Mouse (Mus musculus) central nervous system, embryonic 18 days (tissue): ENCODE results near the gene Brf1. TPM values are rescaled to one million over a fixed set of nuclear protein-coding genes. Genes with fewer than 3 reads are reported as not detected.

ENCODE experiments used
- polyA plus RNA-seq: library from polyadenylated mRNA; depleted of rRNA; stranded (reverse); fragments of >200 nt; gene quantifications from 2 replicates; pipeline ENCODE4 v1.2.3, GENCODE M21; 2012; rRNA removed

Brf1 gene
- 50.2 and 52.5 TPM in 2 replicates for polyA plus RNA-seq

DNA sequence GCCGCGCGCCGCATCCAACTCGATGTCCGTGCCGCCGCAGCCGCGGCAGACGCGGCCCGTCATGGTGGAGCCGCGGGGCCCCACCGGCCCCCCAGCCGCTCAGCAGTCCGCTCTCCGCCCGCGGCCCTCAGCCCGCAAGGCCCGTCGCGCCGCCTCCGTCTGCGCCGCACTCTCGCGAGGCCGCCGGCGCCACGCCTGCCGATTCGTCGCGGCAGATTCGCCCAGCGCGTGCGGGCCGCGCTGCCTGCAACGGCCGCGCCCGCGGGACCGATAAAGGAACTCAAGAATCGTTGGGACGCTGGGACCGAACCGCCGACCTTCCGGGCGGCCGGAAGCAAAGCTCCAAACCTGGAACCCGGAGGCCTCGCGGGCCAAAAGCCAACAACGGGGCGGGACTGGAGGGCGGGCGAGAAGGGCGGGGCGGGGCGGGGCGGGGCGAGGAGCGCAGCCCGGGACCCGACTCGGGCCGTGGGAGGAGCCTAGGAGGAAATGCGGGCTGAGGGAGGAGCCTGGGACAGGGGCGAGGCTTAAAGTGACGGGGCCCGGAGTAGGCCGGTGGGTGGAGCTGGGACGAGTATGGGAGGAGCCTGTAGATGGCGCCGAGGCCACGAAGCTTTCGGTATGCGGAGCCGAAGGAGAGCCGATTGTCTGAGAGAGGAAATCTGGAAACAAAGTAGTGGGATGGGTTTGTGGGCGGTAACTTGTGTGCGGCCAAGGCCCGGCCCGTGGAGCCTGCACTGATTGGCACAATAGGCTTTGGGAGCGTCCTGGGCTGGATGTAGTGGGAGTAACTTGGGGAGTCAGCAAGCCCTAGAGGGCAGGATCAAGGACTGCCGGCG lies at the start of gene Brf1:
TSS of gene Brf1 (minus strand) at position 411 of the 839 bp plus-strand sequence.

DNA sequence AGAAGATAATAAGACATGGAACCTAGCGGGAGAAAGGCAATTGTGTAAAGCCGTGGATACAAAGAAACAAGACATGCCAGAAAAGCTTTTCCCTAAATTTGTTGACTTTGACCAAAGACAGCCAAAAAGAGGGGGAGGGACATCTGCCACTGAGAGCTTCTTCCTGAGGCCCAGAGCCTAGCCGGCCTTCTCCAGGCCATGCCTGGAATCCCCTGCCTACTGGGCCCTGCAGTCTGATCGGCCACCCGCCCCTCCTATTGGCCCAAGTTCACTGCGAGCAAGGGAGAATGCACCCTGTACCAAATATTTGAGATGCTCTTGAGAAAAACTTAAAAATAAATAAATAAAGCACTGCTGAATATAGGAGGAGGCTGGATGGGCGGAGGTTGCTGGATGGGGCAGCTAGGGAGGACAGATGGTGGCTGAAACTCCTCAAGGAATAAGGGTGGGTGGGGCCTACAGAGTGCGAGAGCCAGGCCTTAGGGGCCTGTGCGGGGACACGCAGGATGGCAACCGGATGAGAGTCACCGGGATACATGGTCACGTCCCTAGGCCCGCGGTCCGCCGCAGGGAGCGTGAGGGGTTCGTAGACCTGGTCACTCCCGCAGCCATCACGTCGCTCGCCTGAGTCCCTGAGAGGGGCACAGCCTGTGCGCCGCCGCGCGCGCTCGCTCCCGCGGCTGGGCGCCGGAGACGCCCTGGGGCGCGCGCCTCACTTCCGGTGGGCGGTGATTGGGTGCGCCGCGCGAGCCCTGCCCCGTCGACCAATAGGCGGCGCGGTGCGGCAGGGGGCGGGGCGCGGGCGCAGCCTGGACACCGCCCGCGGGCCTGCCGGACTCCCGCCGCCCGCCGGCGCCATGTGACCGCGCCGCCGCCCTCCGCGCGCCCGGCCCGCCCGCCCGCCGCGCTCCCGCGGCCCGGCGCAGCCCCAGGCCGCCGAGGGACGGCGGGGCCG lies 13.4 kb upstream of the Brf1 start, which contains the start of gene Pacs2:
TSS of gene Pacs2 (plus strand) at position 905 of the 955 bp plus-strand sequence.

DNA sequence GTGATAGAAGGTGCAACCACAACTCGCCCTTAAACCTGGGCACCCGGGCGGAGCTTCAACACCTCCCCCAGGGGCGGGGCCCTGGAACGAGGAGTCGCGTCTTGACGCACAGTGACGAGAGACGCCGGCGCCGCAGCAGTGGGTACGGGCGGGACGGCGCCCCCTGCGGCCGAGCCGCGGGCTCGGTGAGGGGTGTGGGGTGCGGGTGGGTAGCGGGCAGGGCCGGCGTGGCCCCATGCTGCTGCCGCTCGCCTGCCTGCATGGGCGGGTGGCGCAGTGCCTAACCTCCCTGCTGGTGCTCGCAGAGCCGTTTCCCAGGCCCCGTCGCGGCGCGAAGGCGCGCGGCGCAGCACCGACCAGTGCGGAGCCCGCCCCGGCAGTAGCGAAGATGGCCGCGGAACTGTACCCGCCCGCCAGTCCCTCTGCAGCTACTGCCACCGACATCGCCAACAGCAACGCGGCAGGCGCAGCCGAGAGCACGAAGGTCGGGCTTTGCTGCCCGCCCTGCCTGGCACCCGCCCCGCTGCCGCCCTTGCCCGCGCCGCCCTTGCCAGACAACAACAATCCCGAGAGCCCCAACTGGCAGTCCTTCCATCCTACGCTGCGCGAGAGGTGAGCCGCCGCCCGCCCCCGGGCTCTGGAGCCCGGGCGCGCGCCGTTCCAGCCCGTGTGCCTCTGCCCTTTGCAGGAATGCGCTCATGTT lies 24.0 kb downstream of the Brf1 start, which contains the start of gene Btbd6:
TSS of gene Btbd6 (plus strand) at position 112 of the 703 bp plus-strand sequence.

DNA sequence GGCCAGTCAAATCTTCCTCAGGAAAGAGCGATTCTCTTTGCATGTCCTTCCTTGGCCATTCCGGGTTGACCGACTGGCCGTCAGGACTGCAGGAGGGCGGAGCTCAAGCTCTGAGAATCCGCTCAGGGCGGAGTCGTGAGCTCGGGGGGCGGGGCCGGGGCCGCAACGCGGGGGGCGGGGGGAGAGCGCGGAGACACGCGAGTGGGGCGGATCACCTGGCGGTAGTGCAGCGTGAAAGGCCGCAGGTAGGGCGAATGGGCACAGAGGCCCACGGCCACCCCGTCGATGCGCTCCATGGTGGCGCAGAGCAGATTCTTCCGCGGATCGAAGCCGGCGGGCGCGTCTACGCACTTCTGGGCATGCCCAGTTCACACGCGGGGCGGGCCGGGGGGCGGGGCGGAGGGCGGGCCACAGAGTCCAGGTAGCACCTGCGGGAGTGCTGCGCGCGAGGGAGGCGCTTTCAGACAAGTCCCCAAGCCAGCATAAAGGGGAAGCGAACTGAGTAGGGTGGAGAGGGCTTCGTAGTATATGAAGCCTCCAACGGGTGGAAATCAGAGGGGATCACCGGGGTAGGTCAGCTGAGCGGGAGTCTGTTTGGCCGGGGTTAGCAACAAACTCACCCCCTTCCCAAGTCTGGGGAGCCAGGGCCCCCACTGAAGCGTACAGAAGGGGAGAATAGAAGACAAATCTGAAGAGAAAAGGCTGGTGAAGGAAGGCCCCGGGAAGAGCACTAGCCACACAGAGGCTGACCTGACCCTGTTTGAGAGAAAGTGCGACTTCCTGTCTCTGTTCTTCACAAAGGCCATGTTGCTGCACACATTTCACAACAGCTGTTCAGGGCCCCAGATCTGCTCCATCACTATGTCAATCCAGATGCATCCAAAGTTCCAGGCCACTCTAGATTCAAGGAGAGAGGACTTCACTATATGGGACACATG lies 58.5 kb downstream of the Brf1 start, which contains the start of gene Nudt14:
TSS of gene Nudt14 (minus strand) at position 349 of the 938 bp plus-strand sequence.

DNA sequence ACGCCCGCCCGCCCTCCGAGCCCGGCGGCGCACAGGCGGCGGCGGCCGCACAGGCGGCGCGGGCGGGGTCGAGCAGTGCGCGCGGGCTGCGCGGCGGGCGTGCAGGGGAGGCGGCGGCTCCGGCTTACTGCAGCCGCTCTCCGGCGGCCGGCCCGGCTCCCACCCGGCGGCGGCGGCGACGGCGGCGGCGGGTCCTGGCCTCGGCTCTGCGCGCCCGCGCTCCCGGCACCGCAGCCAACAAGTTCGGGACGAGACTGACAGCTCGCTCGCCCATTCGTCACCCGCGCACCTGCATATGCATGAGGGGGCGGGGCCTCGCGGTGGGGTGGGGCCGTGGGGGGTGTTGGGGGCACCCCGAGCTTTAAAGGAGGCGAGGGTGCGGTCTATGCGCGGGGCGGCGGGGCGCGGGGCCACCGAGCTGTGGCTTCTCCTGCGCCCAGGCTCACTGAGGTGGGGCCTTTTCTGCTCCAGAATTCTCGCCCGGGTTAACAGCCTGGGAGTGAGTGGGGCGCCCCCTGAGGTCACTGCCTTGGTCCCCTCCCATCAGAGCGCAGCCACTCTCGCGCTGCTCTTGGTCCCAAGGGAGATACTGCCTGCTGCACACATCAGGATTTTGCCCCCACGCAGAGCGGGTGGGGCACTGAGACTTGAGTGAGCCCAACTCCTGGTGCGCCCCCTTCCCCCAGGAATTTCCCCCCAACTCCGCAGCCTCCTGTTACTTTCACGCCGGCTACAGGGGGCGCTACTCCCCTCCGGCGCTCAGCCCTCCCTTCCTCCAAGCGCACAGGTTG lies 70.7 kb downstream of the Brf1 start, which contains the start of gene Jag2:
TSS of gene Jag2 (minus strand) at position 215 of the 791 bp plus-strand sequence.

Other genes starting within 250 kb of the Brf1 start
- gene Pld4, start 240.0 kb downstream of the Brf1 start, polyA plus RNA-seq = 5.6 and 6.2 TPM in 2 replicates
- gene Ahnak2, start 198.0 kb downstream of the Brf1 start, polyA plus RNA-seq = 6.2 and 8.3 TPM in 2 replicates
- 14.5 and 14.7 TPM in 2 replicates for gene Clba1, start 191.8 kb downstream of the Brf1 start, polyA plus RNA-seq
- gene Cdca4, start 171.3 kb downstream of the Brf1 start, polyA plus RNA-seq = 28.8 and 28.9 TPM in 2 replicates
- gene Gpr132, start 132.5 kb downstream of the Brf1 start, polyA plus RNA-seq = 0.08 TPM in 1 of 2 replicates, not detected in the other
- 59.0 and 68.4 TPM in 2 replicates for gene Jag2, start 70.9 kb downstream of the Brf1 start, polyA plus RNA-seq
- 33.7 and 39.1 TPM in 2 replicates for gene Nudt14, start 58.6 kb downstream of the Brf1 start, polyA plus RNA-seq
- gene Btbd6, start 24.2 kb downstream of the Brf1 start, polyA plus RNA-seq = 46.2 and 54.6 TPM in 2 replicates
- gene Pacs2, start 13.8 kb upstream of the Brf1 start, polyA plus RNA-seq = 87.5 and 97.2 TPM in 2 replicates
- 0.10 and 0.11 TPM in 2 replicates for gene Tex22, start 73.8 kb upstream of the Brf1 start, polyA plus RNA-seq
- 76.5 and 85.5 TPM in 2 replicates for gene Mta1, start 97.6 kb upstream of the Brf1 start, polyA plus RNA-seq
- gene Crip2, start 139.5 kb upstream of the Brf1 start, polyA plus RNA-seq = 397 and 443 TPM in 2 replicates
- 65.2 and 139 TPM in 2 replicates for gene Crip1, start 145.6 kb upstream of the Brf1 start, polyA plus RNA-seq
- gene Tedc1, start 155.7 kb upstream of the Brf1 start, polyA plus RNA-seq = 8.6 and 8.8 TPM in 2 replicates
- gene Tmem121, start 185.2 kb upstream of the Brf1 start, polyA plus RNA-seq = 76.9 and 77.5 TPM in 2 replicates